Mouse (Mus musculus) A20 (cell line): Measurements from ENCODE around the gene Acot12.

Source experiments
- DNase-seq: peaks from one replicate; pipeline ENCODE4 v3.0.0-alpha.2; 2011; ENCODE audit warnings: low read depth, low spot score

Gene Acot12

GRCm38 (mm10) chr13:91741280-91742047 lies at the start of gene Acot12:
Acot12 (plus strand) TSS chr13:91741512.
- DNase-seq, result no peak

- no peak for DNase-seq
Measured at GRCm38 (mm10) chr13:91693615-91694014, 47.7 kb upstream of the Acot12 start.

- no peak for DNase-seq
Measured at GRCm38 (mm10) chr13:91695406-91695805, 45.9 kb upstream of the Acot12 start.

GRCm38 (mm10) chr13:91696109-91696645 lies 45.1 kb upstream of the Acot12 start:
- DNase-seq, result no peak

GRCm38 (mm10) chr13:91697011-91697410 lies 44.3 kb upstream of the Acot12 start:
- peak; percentile 73 for DNase-seq

GRCm38 (mm10) chr13:91702337-91702736 lies 39.0 kb upstream of the Acot12 start:
- peak; percentile 61 for DNase-seq

GRCm38 (mm10) chr13:91719487-91719886 lies 21.8 kb upstream of the Acot12 start:
- no peak for DNase-seq

- peak; percentile 53 for DNase-seq
Measured at GRCm38 (mm10) chr13:91723108-91723735, 18.1 kb upstream of the Acot12 start.

GRCm38 (mm10) chr13:91723736-91724119 lies 17.6 kb upstream of the Acot12 start:
- DNase-seq, result peak; percentile 10

GRCm38 (mm10) chr13:91724211-91724610 lies 17.1 kb upstream of the Acot12 start:
- no peak for DNase-seq

GRCm38 (mm10) chr13:91725130-91725529 lies 16.2 kb upstream of the Acot12 start:
- peak; percentile 7 for DNase-seq

GRCm38 (mm10) chr13:91727899-91728298 lies 13.4 kb upstream of the Acot12 start:
- peak; percentile 74 for DNase-seq

GRCm38 (mm10) chr13:91737191-91737590 lies 4.1 kb upstream of the Acot12 start:
- no peak for DNase-seq

- no peak for DNase-seq
Measured at GRCm38 (mm10) chr13:91740851-91741250, 461 bp upstream of the Acot12 start.

- no peak for DNase-seq
Measured at GRCm38 (mm10) chr13:91743180-91743579, 1.9 kb downstream of the Acot12 start.

GRCm38 (mm10) chr13:91746470-91746869 lies 5.2 kb downstream of the Acot12 start:
- DNase-seq, result no peak

- no peak for DNase-seq
Measured at GRCm38 (mm10) chr13:91748401-91748800, 7.1 kb downstream of the Acot12 start.

GRCm38 (mm10) chr13:91749981-91750380 lies 8.7 kb downstream of the Acot12 start:
- no peak for DNase-seq

GRCm38 (mm10) chr13:91753724-91754123 lies 12.4 kb downstream of the Acot12 start:
- no peak for DNase-seq

- no peak for DNase-seq
Measured at GRCm38 (mm10) chr13:91754762-91755161, 13.4 kb downstream of the Acot12 start.

GRCm38 (mm10) chr13:91756230-91756629 lies 14.9 kb downstream of the Acot12 start:
- no peak for DNase-seq

- DNase-seq, result no peak
Measured at GRCm38 (mm10) chr13:91758316-91759048, 17.2 kb downstream of the Acot12 start.
